Comparison of ENCODE assay signal across 27 mouse cellular contexts in the genomic region with DNA sequence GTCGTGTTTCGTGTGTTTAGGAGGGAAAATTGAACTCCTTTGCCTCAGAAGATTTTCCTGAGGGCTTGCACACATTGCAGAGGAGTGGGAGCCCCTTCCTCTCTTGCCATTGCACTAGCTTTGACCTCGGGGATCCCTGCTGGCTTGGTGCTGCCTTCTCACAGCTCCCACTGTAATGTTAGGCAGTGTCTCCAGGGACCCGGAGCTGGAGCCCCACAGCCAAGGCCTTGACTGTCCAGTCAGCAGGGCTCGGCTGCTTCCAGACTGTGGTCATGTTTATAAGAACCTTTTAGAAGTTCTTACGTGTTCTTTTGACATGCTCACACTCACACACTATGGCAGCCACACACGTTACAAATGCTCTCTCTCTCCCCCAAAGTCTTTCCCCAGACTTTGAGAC.
DNase-seq lines count a peak whose midpoint lies in the region; ATAC-seq and TF ChIP-seq lines count a peak whose summit lies in the region.
"Had no signal": no experiment of that assay in that cellular context is flagged by ENCODE, and none has a peak within 500 bp of the region (broad histone marks: within the 10 kb centered on the region; RNA-seq: fewer than 3 reads in every experiment).

No protein-coding gene starts in this region.

- H3K4me1 ChIP-seq in hindbrain, embryonic 14.5 days (replicated peaks; ENCODE audit: control insufficient read depth, insufficient read depth, low read length): no peaks in the 10 kb centered on the region
- H3K4me1 ChIP-seq in hindbrain, embryonic 11.5 days (replicated peaks; ENCODE audit: control insufficient read depth, insufficient read depth, low read length): no peaks in the 10 kb centered on the region
- H3K4me1 ChIP-seq in intestine, embryonic 15.5 days (replicated peaks): no peaks in the 10 kb centered on the region
- H3K4me1 ChIP-seq in intestine, embryonic 16.5 days (ENCODE audit: control insufficient read depth, insufficient read depth, low read length): no peaks in the 10 kb centered on the region
- H3K4me1 ChIP-seq in intestine, postnatal 0 days (replicated peaks; ENCODE audit: control insufficient read depth, insufficient read depth, low read length): no peaks in the 10 kb centered on the region
- no peaks in the 10 kb centered on the region for H3K4me1 ChIP-seq in stomach, embryonic 15.5 days
- H3K4me1 ChIP-seq: embryonic facial prominence, embryonic 12.5 days; embryonic facial prominence, embryonic 15.5 days; forebrain, embryonic 12.5 days; heart, embryonic 13.5 days had no signal

- H3K4me2 ChIP-seq in hindbrain, embryonic 14.5 days (replicated peaks): no peak overlapping the region
- no peak overlapping the region for H3K4me2 ChIP-seq in hindbrain, embryonic 11.5 days (replicated peaks; ENCODE audit: low read depth, low read length)
- no peak overlapping the region for H3K4me2 ChIP-seq in intestine, embryonic 15.5 days (replicated peaks)
- H3K4me2 ChIP-seq in intestine, embryonic 16.5 days (ENCODE audit: low read depth, low read length): no peak overlapping the region
- H3K4me2 ChIP-seq in intestine, postnatal 0 days (replicated peaks; ENCODE audit: low read depth): no peak overlapping the region
- no peak overlapping the region for H3K4me2 ChIP-seq in stomach, embryonic 15.5 days
- H3K4me2 ChIP-seq: embryonic facial prominence, embryonic 12.5 days; embryonic facial prominence, embryonic 15.5 days; forebrain, embryonic 12.5 days; heart, embryonic 13.5 days; hindbrain, embryonic 13.5 days had no signal

- no peak overlapping the region for H3K9ac ChIP-seq in hindbrain, embryonic 14.5 days
- H3K9ac ChIP-seq in hindbrain, embryonic 11.5 days (ENCODE audit: low read depth, low read length): no peak overlapping the region
- no peak overlapping the region for H3K9ac ChIP-seq in intestine, embryonic 15.5 days
- H3K9ac ChIP-seq in intestine, embryonic 16.5 days (ENCODE audit: low read depth, low read length): no peak overlapping the region
- H3K9ac ChIP-seq in intestine, postnatal 0 days (ENCODE audit: low read depth, low read length): no peak overlapping the region
- no peak overlapping the region for H3K9ac ChIP-seq in stomach, embryonic 15.5 days
- H3K9ac ChIP-seq: embryonic facial prominence, embryonic 12.5 days; embryonic facial prominence, embryonic 15.5 days; forebrain, embryonic 12.5 days; heart, embryonic 13.5 days; hindbrain, embryonic 13.5 days had no signal

- H3K4me3 ChIP-seq in hindbrain, embryonic 14.5 days (replicated peaks; ENCODE audit: low read length): no peak overlapping the region
- no peak overlapping the region for H3K4me3 ChIP-seq in hindbrain, embryonic 11.5 days (ENCODE audit: low read depth, low read length)
- no peak overlapping the region for H3K4me3 ChIP-seq in intestine, embryonic 15.5 days (replicated peaks)
- H3K4me3 ChIP-seq in intestine, embryonic 16.5 days (ENCODE audit: low read length): no peak overlapping the region
- no peak overlapping the region for H3K4me3 ChIP-seq in intestine, postnatal 0 days (ENCODE audit: low read depth, low read length)
- no peak overlapping the region for H3K4me3 ChIP-seq in stomach, embryonic 15.5 days (replicated peaks)
- H3K4me3 ChIP-seq: embryonic facial prominence, embryonic 12.5 days; embryonic facial prominence, embryonic 15.5 days; forebrain, embryonic 12.5 days; gastrocnemius, adult 2 months; heart, embryonic 13.5 days; hindbrain, embryonic 13.5 days had no signal

- no peak for TF ChIP-seq CTCF in intestine, postnatal 0 days (IDR thresholded peaks at IDR 0.05; ENCODE audit: low read depth)

- no peaks in the 10 kb centered on the region for H3K27me3 ChIP-seq in hindbrain, embryonic 14.5 days (ENCODE audit: control insufficient read depth, insufficient read depth, low read length)
- no peaks in the 10 kb centered on the region for H3K27me3 ChIP-seq in hindbrain, embryonic 11.5 days (ENCODE audit: control insufficient read depth, insufficient read depth, low read length)
- no peaks in the 10 kb centered on the region for H3K27me3 ChIP-seq in intestine, embryonic 15.5 days (replicated peaks)
- H3K27me3 ChIP-seq in intestine, embryonic 16.5 days (replicated peaks; ENCODE audit: control insufficient read depth, insufficient read depth, low read length): no peaks in the 10 kb centered on the region
- H3K27me3 ChIP-seq in intestine, postnatal 0 days (replicated peaks; ENCODE audit: control insufficient read depth, insufficient read depth, low read length): no peaks in the 10 kb centered on the region
- no peaks in the 10 kb centered on the region for H3K27me3 ChIP-seq in stomach, embryonic 15.5 days (replicated peaks)
- H3K27me3 ChIP-seq: embryonic facial prominence, embryonic 12.5 days; embryonic facial prominence, embryonic 15.5 days; forebrain, embryonic 12.5 days; heart, embryonic 13.5 days; hindbrain, embryonic 13.5 days had no signal

- ATAC-seq in hindbrain, embryonic 14.5 days (ENCODE audit: low FRiP score): no peak
- no peak for ATAC-seq in hindbrain, embryonic 11.5 days (ENCODE audit: low FRiP score)
- ATAC-seq in intestine, embryonic 15.5 days: no peak
- ATAC-seq in intestine, embryonic 16.5 days: no peak
- no peak for ATAC-seq in intestine, postnatal 0 days
- no peak for ATAC-seq in stomach, embryonic 15.5 days (ENCODE audit: insufficient read depth, low FRiP score, low read depth)
- ATAC-seq: CD4-positive, CD25-positive, alpha-beta regulatory T cell, adult 4 months; forebrain, embryonic 16.5 days; inflammation-experienced regulatory T-cells, adult 6 months had no signal

- H3K9me3 ChIP-seq in hindbrain, embryonic 14.5 days (ENCODE audit: control insufficient read depth, low read length): no peaks in the 10 kb centered on the region
- H3K9me3 ChIP-seq in hindbrain, embryonic 11.5 days (ENCODE audit: control insufficient read depth, low read length): no peaks in the 10 kb centered on the region
- no peaks in the 10 kb centered on the region for H3K9me3 ChIP-seq in intestine, embryonic 15.5 days
- no peaks in the 10 kb centered on the region for H3K9me3 ChIP-seq in intestine, embryonic 16.5 days (ENCODE audit: control insufficient read depth, low read length)
- no peaks in the 10 kb centered on the region for H3K9me3 ChIP-seq in intestine, postnatal 0 days (ENCODE audit: control insufficient read depth)
- no peaks in the 10 kb centered on the region for H3K9me3 ChIP-seq in stomach, embryonic 15.5 days
- H3K9me3 ChIP-seq: embryonic facial prominence, embryonic 12.5 days; embryonic facial prominence, embryonic 15.5 days; forebrain, embryonic 12.5 days; heart, embryonic 13.5 days; hindbrain, embryonic 13.5 days had no signal

- 0 out of 2 replicates have a peak overlapping the region, but pooled peaks have one; percentile 15 for H3K27ac ChIP-seq in hindbrain, embryonic 14.5 days
- no peak overlapping the region for H3K27ac ChIP-seq in hindbrain, embryonic 11.5 days (ENCODE audit: low read depth, low read length)
- 0 out of 2 replicates have a peak overlapping the region, but pooled peaks have one; percentile 1 for H3K27ac ChIP-seq in intestine, embryonic 15.5 days
- H3K27ac ChIP-seq in intestine, embryonic 16.5 days (ENCODE audit: low read length): no peak overlapping the region
- H3K27ac ChIP-seq in intestine, postnatal 0 days (ENCODE audit: low read depth, low read length): 0 out of 2 replicates have a peak overlapping the region, but pooled peaks have one; percentile 15
- peak overlapping the region; percentile 22; the same call in 1 of the 2 replicates for H3K27ac ChIP-seq in stomach, embryonic 15.5 days
- H3K27ac ChIP-seq: embryonic facial prominence, embryonic 15.5 days; forebrain, embryonic 12.5 days; gastrocnemius, adult 2 months; heart, embryonic 13.5 days had no signal

- peaks cover 95% of the 10 kb centered on the region for H3K36me3 ChIP-seq in hindbrain, embryonic 14.5 days (replicated peaks; ENCODE audit: control insufficient read depth, insufficient read depth)
- peaks cover 12% of the 10 kb centered on the region for H3K36me3 ChIP-seq in hindbrain, embryonic 11.5 days (ENCODE audit: control insufficient read depth, insufficient read depth, low read length)
- peaks cover 37% of the 10 kb centered on the region for H3K36me3 ChIP-seq in intestine, embryonic 15.5 days
- peaks cover 17% of the 10 kb centered on the region for H3K36me3 ChIP-seq in intestine, embryonic 16.5 days (ENCODE audit: control insufficient read depth, insufficient read depth, low read length)
- H3K36me3 ChIP-seq in intestine, postnatal 0 days (ENCODE audit: control insufficient read depth, insufficient read depth): peaks cover 77% of the 10 kb centered on the region
- H3K36me3 ChIP-seq in stomach, embryonic 15.5 days: peaks cover 54% of the 10 kb centered on the region

- 89% methylated on average over 7 of the region's 7 CpGs for WGBS in hindbrain, embryonic 14.5 days
- 92% methylated on average over 7 of the region's 7 CpGs for WGBS in hindbrain, embryonic 11.5 days
- WGBS in intestine, embryonic 15.5 days: 81% methylated on average over 7 of the region's 7 CpGs
- 81% methylated on average over 7 of the region's 7 CpGs for WGBS in intestine, embryonic 16.5 days
- 82% methylated on average over 7 of the region's 7 CpGs for WGBS in intestine, postnatal 0 days
- WGBS in stomach, embryonic 15.5 days: 78% methylated on average over 7 of the region's 7 CpGs

- no peak for DNase-seq in hindbrain, embryonic 14.5 days (ENCODE audit: low spot score)
- DNase-seq in hindbrain, embryonic 11.5 days (ENCODE audit: low spot score): no peak
- no peak for DNase-seq in kidney, adult 11 months
- DNase-seq: adrenal gland, adult 2 months; adrenal gland, postnatal 14 days; cerebellum, adult 11 months; cerebellum, adult 2 months; cerebellum, adult 9-11 months; cerebellum, postnatal 25 days; gastrocnemius, adult 2 months; gastrocnemius, postnatal 14 days; heart, adult 18-20 months; heart, postnatal 14 days; heart, postnatal 4 days; kidney, adult 2 months had no signal

Comparison
In these comparisons a context has a peak if more than half of its experiments do, and no peak if none do; other contexts are left out.
1. H3K27ac ChIP-seq: peak in hindbrain, embryonic 14.5 days (single experiment), intestine, embryonic 15.5 days (single experiment), intestine, postnatal 0 days (single experiment) and stomach, embryonic 15.5 days (single experiment); none in hindbrain, embryonic 11.5 days (single experiment) and intestine, embryonic 16.5 days (single experiment).